Mouse (Mus musculus): Measurements from ENCODE around the gene Agpat1.

GRCm38 (mm10) chr17:34587814-34588213 is 16.2 kb upstream of the Agpat1 start:
- TF ChIP-seq POLR2A (IDR thresholded peaks at IDR 0.05; ENCODE audit: borderline replicate concordance, extremely low read depth, low read depth, low read length) (no peak), CTCF (IDR thresholded peaks at IDR 0.05; ENCODE audit: insufficient read depth, low read length) (no peak)

Measured in lung, adult 2 months (tissue).